Mouse (Mus musculus): ENCODE measurements at regions not wholly inside any gene's neighbourhood (a gene's known extent, or its start where the extent isn't known, plus 50 kb on each side); places are given as distances from the start of the nearest gene placed in this dataset.
"Not testable (repeated sequence)": the region's sequence is repeated elsewhere in the genome, so short reads cannot be mapped to it uniquely, and the experiment has no call there.

DNA sequence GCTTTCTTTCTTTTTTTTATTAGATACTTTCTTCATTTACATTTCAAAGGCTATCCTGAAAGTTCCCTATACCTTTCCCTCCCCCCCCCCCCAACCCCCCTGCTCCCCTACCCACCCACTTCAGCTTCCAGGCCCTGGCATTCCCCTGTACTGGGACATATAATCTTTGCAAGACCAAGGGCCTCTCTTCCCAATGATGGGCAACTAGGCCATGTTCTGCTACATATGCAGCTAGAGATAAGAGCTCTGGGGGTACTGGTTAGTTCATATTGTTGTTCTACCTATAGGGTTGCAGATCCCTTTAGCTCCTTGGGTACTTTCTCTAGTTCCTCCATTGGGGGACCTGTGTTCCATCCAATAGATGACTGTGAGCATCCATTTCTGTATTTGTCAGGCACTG is 55.6 kb upstream of the Slc1a3 start:
- DNase-seq: not testable (repeated sequence)

DNA sequence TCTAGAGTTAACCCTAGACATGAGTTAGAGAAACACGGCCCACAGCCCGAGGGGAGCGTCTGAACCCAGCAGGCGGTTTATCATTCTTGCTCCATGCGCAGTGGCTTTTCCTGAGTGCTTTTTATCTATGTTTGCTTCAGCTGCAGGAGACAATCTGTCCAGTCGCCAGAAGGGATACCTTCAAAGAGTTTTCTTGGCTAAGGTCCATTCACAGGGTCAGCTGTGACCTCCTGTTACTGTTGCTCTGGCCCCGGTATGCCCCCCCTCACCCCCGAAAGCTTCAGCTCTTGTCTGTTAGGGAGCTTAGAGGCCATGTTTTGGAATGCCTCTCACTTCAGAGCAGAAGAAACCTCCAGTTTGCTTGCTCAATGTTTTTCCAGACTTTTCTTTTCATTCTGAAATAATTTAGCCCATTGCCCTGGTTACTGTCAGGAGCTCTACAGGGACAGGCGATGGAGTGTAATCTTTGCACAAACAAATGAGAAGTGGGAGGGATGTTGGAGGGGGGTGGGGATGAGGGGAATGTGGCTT is 51.2 kb upstream of the Slc1a3 start:
- no peak for DNase-seq

DNA sequence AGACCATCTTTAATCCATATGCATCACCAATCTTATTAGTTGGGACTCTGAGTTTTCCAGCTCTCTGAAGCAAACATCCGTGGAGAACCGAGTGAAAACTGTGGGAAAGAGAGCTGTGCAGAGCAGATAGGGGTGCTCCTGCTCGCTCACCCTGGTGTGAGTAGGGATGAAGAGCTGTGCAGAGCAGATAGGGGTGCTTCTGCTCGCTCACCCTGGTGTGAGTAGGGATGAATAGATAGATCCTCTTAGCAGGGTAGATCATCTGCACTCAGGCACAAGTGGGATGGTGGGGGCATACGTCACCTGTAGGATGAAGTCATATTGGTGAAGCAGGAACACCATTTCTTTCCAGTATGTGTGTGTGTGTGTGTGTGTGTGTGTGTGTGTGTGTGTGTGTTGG is 50.6 kb upstream of the Slc1a3 start:
- no peak for DNase-seq

All from adrenal gland, postnatal 14 days (tissue).